Mouse (Mus musculus): Measurements from ENCODE around the gene Krt8. TPM values are rescaled to one million over a fixed set of nuclear protein-coding genes. Genes with fewer than 3 reads are reported as not detected.

The Krt8 gene
- polyA plus RNA-seq, 1 experiment from 2014 or later, result 5.4 TPM

GRCm38 (mm10) chr15:102013651-102014050, 9.4 kb upstream of the Krt8 start:
- ATAC-seq, result no peak
- WGBS, result 55% methylated on average over 3 of the region's 3 CpGs

GRCm38 (mm10) chr15:102012260-102012765, 8.0 kb upstream of the Krt8 start:
- no peaks in the 10 kb centered on the region for H3K27me3 ChIP-seq (replicated peaks; ENCODE audit: control insufficient read depth, insufficient read depth, low read length)
- 59% methylated on average over 4 of the region's 4 CpGs for WGBS
- no peak overlapping the region for H3K4me2 ChIP-seq (ENCODE audit: low read length)
- no peak overlapping the region for H3K4me3 ChIP-seq (ENCODE audit: low read length)
- H3K9ac ChIP-seq (ENCODE audit: low read depth, low read length), result no peak overlapping the region
- no peak for ATAC-seq
- H3K36me3 ChIP-seq (ENCODE audit: control insufficient read depth, insufficient read depth, low read length), result no peaks in the 10 kb centered on the region
- no peaks in the 10 kb centered on the region for H3K9me3 ChIP-seq (ENCODE audit: control insufficient read depth, low read length)
- peaks cover 2% of the 10 kb centered on the region; the same call in 1 of the 2 replicates for H3K4me1 ChIP-seq (ENCODE audit: control insufficient read depth, insufficient read depth, low read depth, low read length)
- no peak overlapping the region for H3K27ac ChIP-seq (ENCODE audit: low read depth, low read length)

More at GRCm38 (mm10) chr15:102013651-102014050, 9.4 kb upstream of the Krt8 start:
- no peaks in the 10 kb centered on the region; the same call in 1 of the 2 replicates for H3K4me1 ChIP-seq (ENCODE audit: control insufficient read depth, insufficient read depth, low read depth, low read length)
- H3K27ac ChIP-seq (ENCODE audit: low read depth, low read length), result no peak overlapping the region
- H3K9me3 ChIP-seq (ENCODE audit: control insufficient read depth, low read length), result no peaks in the 10 kb centered on the region
- no peaks in the 10 kb centered on the region for H3K27me3 ChIP-seq (replicated peaks; ENCODE audit: control insufficient read depth, insufficient read depth, low read length)
- no peaks in the 10 kb centered on the region for H3K36me3 ChIP-seq (ENCODE audit: control insufficient read depth, insufficient read depth, low read length)
- no peak overlapping the region for H3K4me3 ChIP-seq (ENCODE audit: low read length)
- H3K4me2 ChIP-seq (ENCODE audit: low read length), result no peak overlapping the region
- no peak overlapping the region for H3K9ac ChIP-seq (ENCODE audit: low read depth, low read length)

- H3K4me3 ChIP-seq (ENCODE audit: low read length), result no peak overlapping the region
- no peak overlapping the region for H3K9ac ChIP-seq (ENCODE audit: low read depth, low read length)
- H3K36me3 ChIP-seq (ENCODE audit: control insufficient read depth, insufficient read depth, low read length), result no peaks in the 10 kb centered on the region
- H3K27ac ChIP-seq (ENCODE audit: low read depth, low read length), result no peak overlapping the region
- no peak for ATAC-seq
- no peaks in the 10 kb centered on the region for H3K9me3 ChIP-seq (ENCODE audit: control insufficient read depth, low read length)
- no peaks in the 10 kb centered on the region for H3K27me3 ChIP-seq (replicated peaks; ENCODE audit: control insufficient read depth, insufficient read depth, low read length)
- peaks cover 4% of the 10 kb centered on the region; the same call in 1 of the 2 replicates for H3K4me1 ChIP-seq (ENCODE audit: control insufficient read depth, insufficient read depth, low read depth, low read length)
- H3K4me2 ChIP-seq (ENCODE audit: low read length), result no peak overlapping the region
- 61% methylated on average over 3 of the region's 3 CpGs for WGBS
Observed at GRCm38 (mm10) chr15:102010569-102011245, 6.4 kb upstream of the Krt8 start.

- Histone ChIP-seq H3K27ac (ENCODE audit: low read depth, low read length) (no peak overlapping the region), H3K4me2 (ENCODE audit: low read length) (no peak overlapping the region), H3K4me3 (ENCODE audit: low read length) (no peak overlapping the region), H3K36me3 (ENCODE audit: control insufficient read depth, insufficient read depth, low read length) (no peaks in the 10 kb centered on the region), H3K27me3 (replicated peaks; ENCODE audit: control insufficient read depth, insufficient read depth, low read length) (peaks cover 27% of the 10 kb centered on the region), H3K4me1 (ENCODE audit: control insufficient read depth, insufficient read depth, low read depth, low read length) (peaks cover 4% of the 10 kb centered on the region; the same call in 1 of the 2 replicates), H3K9ac (ENCODE audit: low read depth, low read length) (no peak overlapping the region), H3K9me3 (ENCODE audit: control insufficient read depth, low read length) (no peaks in the 10 kb centered on the region)
- 39% methylated on average over 12 of the region's 12 CpGs for WGBS
- peak; percentile 61; the same call in 1 of the 2 replicates for ATAC-seq
Observed at GRCm38 (mm10) chr15:102007097-102008069, 3.1 kb upstream of the Krt8 start.

GRCm38 (mm10) chr15:102006317-102006716, 2.0 kb upstream of the Krt8 start:
- ATAC-seq, result no peak
- Histone ChIP-seq H3K27me3 (replicated peaks; ENCODE audit: control insufficient read depth, insufficient read depth, low read length) (peaks cover 34% of the 10 kb centered on the region), H3K4me2 (ENCODE audit: low read length) (no peak overlapping the region), H3K4me3 (ENCODE audit: low read length) (no peak overlapping the region), H3K4me1 (ENCODE audit: control insufficient read depth, insufficient read depth, low read depth, low read length) (peaks cover 4% of the 10 kb centered on the region; the same call in 1 of the 2 replicates), H3K27ac (ENCODE audit: low read depth, low read length) (no peak overlapping the region), H3K36me3 (ENCODE audit: control insufficient read depth, insufficient read depth, low read length) (no peaks in the 10 kb centered on the region), H3K9me3 (ENCODE audit: control insufficient read depth, low read length) (no peaks in the 10 kb centered on the region), H3K9ac (ENCODE audit: low read depth, low read length) (no peak overlapping the region)
- 41% methylated on average over 11 of the region's 11 CpGs for WGBS

- H3K36me3 ChIP-seq (ENCODE audit: control insufficient read depth, insufficient read depth, low read length), result no peaks in the 10 kb centered on the region
- WGBS, result 38% methylated on average over 4 of the region's 4 CpGs
- ATAC-seq, result no peak
Observed at GRCm38 (mm10) chr15:102005290-102005689, 1.0 kb upstream of the Krt8 start.

GRCm38 (mm10) chr15:102003516-102003915, 766 bp downstream of the Krt8 start:
- H3K9me3 ChIP-seq (ENCODE audit: control insufficient read depth, low read length), result no peaks in the 10 kb centered on the region
- no peak for ATAC-seq
- H3K9ac ChIP-seq (ENCODE audit: low read depth, low read length), result no peak overlapping the region
- H3K4me2 ChIP-seq (ENCODE audit: low read length), result peak overlapping the region; percentile 52
- H3K4me1 ChIP-seq (ENCODE audit: control insufficient read depth, insufficient read depth, low read depth, low read length), result peaks cover 4% of the 10 kb centered on the region; the same call in 1 of the 2 replicates
- no peaks in the 10 kb centered on the region for H3K36me3 ChIP-seq (ENCODE audit: control insufficient read depth, insufficient read depth, low read length)
- peak overlapping the region; percentile 29 for H3K4me3 ChIP-seq (ENCODE audit: low read length)
- 25% methylated on average over 12 of the region's 12 CpGs for WGBS
- H3K27ac ChIP-seq (ENCODE audit: low read depth, low read length), result no peak overlapping the region
- peaks cover 34% of the 10 kb centered on the region for H3K27me3 ChIP-seq (replicated peaks; ENCODE audit: control insufficient read depth, insufficient read depth, low read length)

More at GRCm38 (mm10) chr15:102005290-102005689, 1.0 kb upstream of the Krt8 start:
- Histone ChIP-seq H3K27me3 (replicated peaks; ENCODE audit: control insufficient read depth, insufficient read depth, low read length) (peaks cover 34% of the 10 kb centered on the region), H3K9me3 (ENCODE audit: control insufficient read depth, low read length) (no peaks in the 10 kb centered on the region), H3K4me1 (ENCODE audit: control insufficient read depth, insufficient read depth, low read depth, low read length) (peaks cover 4% of the 10 kb centered on the region; the same call in 1 of the 2 replicates), H3K4me3 (ENCODE audit: low read length) (no peak overlapping the region), H3K9ac (ENCODE audit: low read depth, low read length) (no peak overlapping the region), H3K4me2 (ENCODE audit: low read length) (no peak overlapping the region), H3K27ac (ENCODE audit: low read depth, low read length) (no peak overlapping the region)

DNA sequence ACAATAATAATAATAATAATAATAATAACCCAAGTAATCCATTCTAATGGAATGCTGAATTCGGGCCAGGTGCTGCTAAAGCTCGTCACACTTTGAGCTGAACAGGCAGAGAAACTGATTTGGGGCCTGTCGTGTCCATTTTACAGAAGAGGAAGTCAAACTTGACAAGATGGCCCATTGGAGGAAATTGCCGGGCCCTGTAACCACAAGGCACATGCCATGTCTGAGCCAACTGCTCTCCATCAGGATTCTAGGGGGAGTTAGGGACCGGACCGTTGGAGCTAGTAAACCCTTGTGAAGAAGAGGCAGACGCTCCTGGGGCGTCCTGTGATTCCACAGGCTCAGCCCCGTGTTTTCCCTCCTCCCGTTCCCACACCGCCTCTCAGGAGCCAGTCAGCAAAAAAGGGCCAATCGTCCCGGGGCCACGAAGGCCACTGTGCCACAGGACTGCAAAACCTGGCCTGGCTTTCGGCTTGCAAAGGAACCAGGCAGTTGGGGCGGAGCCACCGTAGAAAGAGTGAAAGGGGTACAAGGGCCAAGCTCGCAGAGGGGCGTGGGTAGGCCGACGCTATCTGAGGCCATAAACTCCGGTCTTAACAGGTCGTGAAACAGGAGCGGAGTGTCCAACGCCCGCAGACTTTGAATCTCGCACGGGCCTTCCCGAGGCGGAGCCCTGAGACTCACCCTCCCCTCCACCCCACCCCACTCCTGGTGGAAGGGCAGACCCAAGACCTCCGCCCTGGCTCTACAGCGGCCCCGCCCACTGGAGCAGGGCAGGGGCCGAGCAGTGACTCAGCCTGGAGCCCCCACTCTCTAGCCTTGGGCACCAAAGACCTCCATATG, 1.4 kb downstream of the Krt8 start:
- H3K27me3 ChIP-seq (replicated peaks; ENCODE audit: control insufficient read depth, insufficient read depth, low read length), result peaks cover 34% of the 10 kb centered on the region
- H3K36me3 ChIP-seq (ENCODE audit: control insufficient read depth, insufficient read depth, low read length), result no peaks in the 10 kb centered on the region
- peak overlapping the region; percentile 52 for H3K4me2 ChIP-seq (ENCODE audit: low read length)
- ATAC-seq, result 0 out of 2 replicates have a peak, but pooled peaks have one; percentile 34
- H3K4me1 ChIP-seq (ENCODE audit: control insufficient read depth, insufficient read depth, low read depth, low read length), result peaks cover 2% of the 10 kb centered on the region; the same call in 1 of the 2 replicates
- WGBS, result 6% methylated on average over 27 of the region's 34 CpGs
- H3K9me3 ChIP-seq (ENCODE audit: control insufficient read depth, low read length), result no peaks in the 10 kb centered on the region
- peak overlapping the region; percentile 35; the same call in 1 of the 2 replicates for H3K9ac ChIP-seq (ENCODE audit: low read depth, low read length)
- no peak overlapping the region for H3K27ac ChIP-seq (ENCODE audit: low read depth, low read length)
- H3K4me3 ChIP-seq (ENCODE audit: low read length), result peak overlapping the region; percentile 29

Data from hindbrain, embryonic 16.5 days (tissue).